Mouse (Mus musculus) heart, embryonic 12.5 days (tissue): Measurements from ENCODE around the gene B9d2. TPM values are rescaled to one million over a fixed set of nuclear protein-coding genes. Genes with fewer than 3 reads are reported as not detected.

ENCODE experiments used
- ATAC-seq: fragments of 200-750 bp; cut with Nextera tagmentation; 2 replicates; pipeline ENCODE4 v1.8.0; 2017; ENCODE audit warnings: moderate TSS enrichment, moderate library complexity; ENCODE audit not compliant: insufficient number of reproducible peaks, low FRiP score
- H3K27ac ChIP-seq: fragments of 300-500 bp; sonication (generic); 2 replicates; pipeline ENCODE4 v1.5.1; 2016; ENCODE audit warnings: mild to moderate bottlenecking, moderate library complexity; ENCODE audit not compliant: poor library complexity, severe bottlenecking
- H3K27me3 ChIP-seq: fragments of 300-500 bp; sonication (generic); replicated peaks from 2 replicates; pipeline ENCODE4 v1.6.1; 2016; ENCODE audit warnings: mild to moderate bottlenecking, moderate library complexity
- H3K36me3 ChIP-seq: fragments of 300-500 bp; sonication (generic); 2 replicates; pipeline ENCODE4 v1.6.1; 2016; ENCODE audit warnings: mild to moderate bottlenecking, moderate library complexity
- H3K4me1 ChIP-seq: fragments of 300-500 bp; sonication (generic); replicated peaks from 2 replicates; pipeline ENCODE4 v1.6.1; 2016; ENCODE audit warnings: mild to moderate bottlenecking
- H3K4me2 ChIP-seq: fragments of 300-500 bp; sonication (generic); 2 replicates; pipeline ENCODE4 v1.6.1; 2016; ENCODE audit warnings: mild to moderate bottlenecking, moderate library complexity
- H3K4me3 ChIP-seq: fragments of 300-500 bp; sonication (generic); 2 replicates; pipeline ENCODE4 v1.5.1; 2016; ENCODE audit warnings: mild to moderate bottlenecking
- H3K9ac ChIP-seq: fragments of 300-500 bp; sonication (generic); 2 replicates; pipeline ENCODE4 v1.6.1; 2016; ENCODE audit warnings: mild to moderate bottlenecking, moderate library complexity
- H3K9me3 ChIP-seq: fragments of 300-500 bp; sonication (generic); replicated peaks from 2 replicates; pipeline ENCODE4 v1.6.1; 2016; ENCODE audit warnings: mild to moderate bottlenecking, moderate library complexity
- WGBS: fragments of 180-500 bp; shearing (Covaris S2); methylation state at CpG from one replicate; pipeline ENCODE4 v1.1.7; 2016; 5-methylcytosine and 5-hydroxymethylcytosine counted together
- polyA plus RNA-seq: library from polyadenylated mRNA; unstranded; fragments of >200 nt; fragmentation: Nextera tagmentation; extraction: Ambion mirVana; gene quantifications from 2 replicates; pipeline ENCODE4 v1.2.1, GENCODE M21; 2016

Gene B9d2
- polyA plus RNA-seq, 1 experiment from 2014 or later: 22.8 TPM

DNA sequence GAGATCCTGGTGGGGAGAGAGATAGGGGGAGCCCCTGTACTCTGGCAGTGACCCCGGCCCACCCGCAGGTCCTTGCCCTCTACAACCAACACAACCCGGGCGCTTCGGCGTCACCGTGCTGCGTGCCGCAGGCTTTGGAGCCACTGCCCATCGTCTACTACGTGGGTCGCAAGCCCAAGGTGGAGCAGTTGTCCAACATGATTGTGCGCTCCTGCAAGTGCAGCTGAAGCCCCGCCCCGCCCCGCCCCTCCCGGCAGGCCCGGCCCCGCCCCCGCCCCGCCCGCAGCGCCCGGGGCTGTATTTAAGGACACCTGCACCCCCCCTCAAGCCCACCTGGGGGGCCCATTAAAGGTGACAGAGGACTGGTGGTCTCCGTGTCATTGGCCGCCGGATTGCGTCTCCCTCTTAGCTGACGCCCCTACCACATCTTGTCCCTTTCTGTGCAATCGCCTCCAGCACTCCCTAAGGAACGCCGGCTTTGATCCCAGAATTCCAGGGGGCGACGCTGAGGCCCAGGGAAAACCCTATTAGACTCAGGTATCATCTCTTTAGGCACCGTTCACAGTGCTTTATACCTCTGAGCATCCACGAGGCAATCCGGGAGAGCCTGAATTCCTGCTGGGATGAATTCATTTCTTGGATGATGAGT, 24.3 kb downstream of the B9d2 start:
- H3K4me1 ChIP-seq: peaks cover 55% of the 10 kb centered on the region
- H3K4me2 ChIP-seq: peak overlapping the region; percentile 71
- peaks cover 24% of the 10 kb centered on the region for H3K36me3 ChIP-seq
- H3K27ac ChIP-seq: no peak overlapping the region
- peak overlapping the region; percentile 35 for H3K4me3 ChIP-seq
- H3K9ac ChIP-seq: 0 out of 2 replicates have a peak overlapping the region, but pooled peaks have one; percentile 5
- peaks cover 10% of the 10 kb centered on the region; the same call in 1 of the 2 replicates for H3K9me3 ChIP-seq
- 18% methylated on average over 30 of the region's 37 CpGs for WGBS
- H3K27me3 ChIP-seq: no peaks in the 10 kb centered on the region
- 0 out of 2 replicates have a peak, but pooled peaks have one; percentile 21 for ATAC-seq

DNA sequence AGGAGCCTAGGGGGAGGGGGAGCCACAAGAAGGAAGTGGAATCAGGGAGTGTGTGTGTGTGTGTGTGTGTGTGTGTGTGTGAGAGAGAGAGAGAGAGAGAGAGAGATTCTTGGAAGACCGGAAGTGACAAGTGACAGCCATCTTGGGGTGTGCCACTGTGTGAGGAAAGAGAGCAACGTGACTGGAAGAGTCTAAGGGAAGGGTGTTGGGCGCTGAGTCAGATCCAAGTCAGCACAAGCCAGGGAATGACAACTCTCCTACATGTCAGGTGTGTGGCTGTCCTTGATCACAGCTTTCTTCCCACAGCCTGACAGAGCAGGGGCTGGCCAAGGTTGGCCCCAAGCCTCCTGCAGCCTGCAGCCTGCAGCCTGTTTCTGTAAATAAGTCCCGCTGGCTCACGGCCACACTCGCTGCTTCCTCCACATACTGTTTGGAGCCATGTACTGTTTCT, 25.2 kb downstream of the B9d2 start:
- WGBS: 48% methylated on average over 6 of the region's 6 CpGs
- Histone ChIP-seq H3K27ac (peak overlapping the region; percentile 62), H3K4me1 (peaks cover 65% of the 10 kb centered on the region), H3K27me3 (no peaks in the 10 kb centered on the region), H3K36me3 (peaks cover 16% of the 10 kb centered on the region), H3K9ac (no peak overlapping the region), H3K4me2 (no peak overlapping the region), H3K4me3 (no peak overlapping the region), H3K9me3 (peaks cover 10% of the 10 kb centered on the region; the same call in 1 of the 2 replicates)
- no peak for ATAC-seq

GRCm38 (mm10) chr7:25706578-25707170, 26.1 kb downstream of the B9d2 start:
- WGBS: 38% methylated on average over 7 of the region's 7 CpGs
- H3K9ac ChIP-seq: no peak overlapping the region
- no peak overlapping the region for H3K4me3 ChIP-seq
- no peaks in the 10 kb centered on the region for H3K27me3 ChIP-seq
- ATAC-seq: no peak
- H3K27ac ChIP-seq: peak overlapping the region; percentile 62
- peaks cover 73% of the 10 kb centered on the region for H3K4me1 ChIP-seq
- H3K4me2 ChIP-seq: no peak overlapping the region
- peaks cover 7% of the 10 kb centered on the region; the same call in 1 of the 2 replicates for H3K9me3 ChIP-seq
- peaks cover 8% of the 10 kb centered on the region for H3K36me3 ChIP-seq

DNA sequence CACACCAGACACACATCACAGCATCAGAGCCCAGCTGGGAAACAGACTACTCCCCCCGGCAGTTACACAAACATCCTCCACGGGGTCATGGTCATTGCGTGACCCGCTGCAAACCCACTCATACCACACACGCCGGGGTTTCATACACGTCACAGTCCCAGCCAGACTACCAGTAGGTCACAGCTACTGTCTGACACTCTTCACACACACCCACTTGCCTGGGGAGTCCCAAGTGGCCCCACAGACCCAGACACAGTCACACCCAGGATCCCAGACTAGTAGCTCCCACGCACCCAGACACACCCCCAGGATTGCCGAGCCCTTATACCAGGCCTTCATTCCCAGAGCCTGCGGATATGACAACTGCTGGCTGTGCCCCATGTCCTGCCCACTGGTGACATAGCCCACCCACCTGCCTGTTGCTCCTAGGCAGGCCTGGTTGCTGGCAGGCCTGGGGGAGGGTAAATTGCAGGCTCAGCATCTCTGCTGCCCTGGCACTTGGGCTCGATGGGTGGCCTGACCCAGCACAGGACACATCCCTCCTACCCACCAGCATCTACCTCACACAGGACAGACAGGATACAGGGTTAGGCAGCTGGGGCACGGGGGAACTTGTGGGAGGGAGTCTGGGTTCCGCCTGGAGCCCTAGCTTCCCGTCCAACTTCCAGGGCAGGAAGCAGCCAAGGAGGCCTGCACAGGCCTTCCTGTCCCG, 27.2 kb downstream of the B9d2 start:
- H3K4me1 ChIP-seq: peaks cover 84% of the 10 kb centered on the region
- peak overlapping the region; percentile 34; the same call in 1 of the 2 replicates for H3K9ac ChIP-seq
- H3K4me3 ChIP-seq: no peak overlapping the region
- ATAC-seq: peak; percentile 30
- no peaks in the 10 kb centered on the region for H3K9me3 ChIP-seq
- peaks cover 5% of the 10 kb centered on the region for H3K36me3 ChIP-seq
- H3K27ac ChIP-seq: peak overlapping the region; percentile 62
- peak overlapping the region; percentile 17 for H3K4me2 ChIP-seq
- no peaks in the 10 kb centered on the region for H3K27me3 ChIP-seq
- 47% methylated on average over 15 of the region's 15 CpGs for WGBS

GRCm38 (mm10) chr7:25709961-25710360, 29.4 kb downstream of the B9d2 start:
- H3K27me3 ChIP-seq: no peaks in the 10 kb centered on the region
- H3K4me1 ChIP-seq: peaks cover 66% of the 10 kb centered on the region
- H3K4me2 ChIP-seq: peak overlapping the region; percentile 60
- no peak for ATAC-seq
- H3K36me3 ChIP-seq: peaks cover 28% of the 10 kb centered on the region
- H3K9me3 ChIP-seq: no peaks in the 10 kb centered on the region
- H3K9ac ChIP-seq: peak overlapping the region; percentile 66
- H3K27ac ChIP-seq: peak overlapping the region; percentile 79
- H3K4me3 ChIP-seq: peak overlapping the region; percentile 21; the same call in 1 of the 2 replicates
- 17% methylated on average over 12 of the region's 12 CpGs for WGBS

DNA sequence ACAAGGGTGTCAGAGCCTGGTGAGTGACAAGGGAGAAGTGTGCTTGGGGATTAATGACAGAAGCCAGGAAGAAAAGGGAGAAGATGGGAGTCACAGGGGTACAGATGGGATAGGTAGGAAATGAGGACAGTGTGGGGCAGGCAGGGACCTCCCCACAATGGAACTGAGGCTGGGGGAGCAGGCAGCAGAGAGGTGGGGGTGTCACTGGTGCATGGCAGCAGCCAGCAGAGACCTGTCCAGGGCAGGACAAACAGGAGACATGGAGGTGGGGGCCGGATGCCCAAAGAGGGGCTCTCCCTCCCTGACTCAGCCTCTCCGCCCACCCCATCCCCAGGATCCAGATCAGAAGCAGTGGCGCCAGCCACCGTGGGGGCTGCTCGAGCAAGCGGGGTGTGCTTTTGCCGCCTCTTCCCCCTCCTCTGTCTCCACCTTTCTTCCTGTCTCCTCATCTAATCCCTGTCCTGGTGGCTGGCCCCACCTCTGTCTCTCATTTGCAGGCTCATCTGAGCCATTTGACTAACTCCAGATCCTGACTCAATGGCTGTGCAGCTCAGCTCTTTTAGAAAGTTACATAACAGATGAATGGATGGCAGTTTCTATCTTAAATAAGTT, 30.0 kb downstream of the B9d2 start:
- WGBS: 3% methylated on average over 6 of the region's 7 CpGs
- Histone ChIP-seq H3K4me3 (peak overlapping the region; percentile 21), H3K4me1 (peaks cover 60% of the 10 kb centered on the region), H3K4me2 (peak overlapping the region; percentile 60), H3K27me3 (no peaks in the 10 kb centered on the region), H3K36me3 (peaks cover 34% of the 10 kb centered on the region), H3K9me3 (no peaks in the 10 kb centered on the region), H3K9ac (peak overlapping the region; percentile 66), H3K27ac (peak overlapping the region; percentile 79)
- peak; percentile 40 for ATAC-seq

DNA sequence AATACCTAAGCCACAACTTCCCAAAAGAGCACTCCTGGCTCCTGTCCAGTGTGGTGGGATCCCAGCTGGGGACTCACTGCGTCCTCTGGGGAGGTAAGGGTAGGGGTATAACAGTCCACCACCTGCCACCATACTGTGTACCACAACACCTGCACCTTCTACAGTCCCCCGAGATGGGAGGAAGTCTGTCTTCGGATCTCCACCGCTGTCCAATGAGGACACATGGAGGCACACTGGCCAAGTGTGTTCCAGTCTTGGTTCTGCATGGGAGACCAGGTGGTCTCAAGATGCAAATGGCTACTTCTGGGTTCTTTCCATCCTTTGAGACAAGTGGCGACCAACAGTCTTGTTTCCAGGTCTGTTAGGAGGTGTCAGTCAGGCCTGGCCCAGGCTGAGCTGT, 30.6 kb downstream of the B9d2 start:
- Histone ChIP-seq H3K9me3 (no peaks in the 10 kb centered on the region), H3K36me3 (peaks cover 40% of the 10 kb centered on the region), H3K4me2 (no peak overlapping the region), H3K27ac (peak overlapping the region; percentile 79), H3K4me1 (peaks cover 54% of the 10 kb centered on the region), H3K4me3 (no peak overlapping the region), H3K9ac (no peak overlapping the region), H3K27me3 (no peaks in the 10 kb centered on the region)
- 52% methylated on average over 5 of the region's 5 CpGs for WGBS
- no peak for ATAC-seq

GRCm38 (mm10) chr7:25711731-25712197, 31.2 kb downstream of the B9d2 start:
- Histone ChIP-seq H3K36me3 (peaks cover 43% of the 10 kb centered on the region), H3K9ac (peak overlapping the region; percentile 48; the same call in 1 of the 2 replicates), H3K4me1 (peaks cover 48% of the 10 kb centered on the region), H3K27ac (peak overlapping the region; percentile 79), H3K4me3 (no peak overlapping the region), H3K4me2 (peak overlapping the region; percentile 4; the same call in 1 of the 2 replicates), H3K27me3 (no peaks in the 10 kb centered on the region), H3K9me3 (no peaks in the 10 kb centered on the region)
- 4% methylated on average over 7 of the region's 7 CpGs for WGBS
- ATAC-seq: peak; percentile 67

- Histone ChIP-seq H3K4me3 (no peak overlapping the region), H3K4me1 (peaks cover 42% of the 10 kb centered on the region), H3K27ac (peak overlapping the region; percentile 79), H3K27me3 (no peaks in the 10 kb centered on the region), H3K9me3 (no peaks in the 10 kb centered on the region), H3K9ac (no peak overlapping the region), H3K4me2 (no peak overlapping the region), H3K36me3 (peaks cover 43% of the 10 kb centered on the region)
- no peak for ATAC-seq
- WGBS: 84% methylated on average over 9 of the region's 9 CpGs
Measured at GRCm38 (mm10) chr7:25712801-25713200, 32.2 kb downstream of the B9d2 start.

GRCm38 (mm10) chr7:25714581-25714980, 34.0 kb downstream of the B9d2 start:
- no peak overlapping the region for H3K27ac ChIP-seq
- H3K36me3 ChIP-seq: peaks cover 43% of the 10 kb centered on the region
- no peak overlapping the region for H3K9ac ChIP-seq
- no peak overlapping the region for H3K4me2 ChIP-seq
- WGBS: 87% methylated on average over 8 of the region's 8 CpGs
- peaks cover 46% of the 10 kb centered on the region for H3K4me1 ChIP-seq
- H3K27me3 ChIP-seq: no peaks in the 10 kb centered on the region
- ATAC-seq: no peak
- H3K9me3 ChIP-seq: no peaks in the 10 kb centered on the region
- H3K4me3 ChIP-seq: no peak overlapping the region
